Mouse (Mus musculus): Measurements from ENCODE around the gene Fam71f2.

- TF ChIP-seq GATA1 (IDR thresholded peaks at IDR 0.05; ENCODE audit: borderline replicate concordance, low read length) (no peak), FLI1 (IDR thresholded peaks at IDR 0.05; ENCODE audit: low read length) (no peak)
Measured at GRCm38 (mm10) chr6:29263650-29264455, 15.5 kb upstream of the Fam71f2 start.
